Mouse (Mus musculus) intestine, postnatal 0 days (tissue): Measurements from ENCODE around the gene Ulk4. TPM values are rescaled to one million over a fixed set of nuclear protein-coding genes. Genes with fewer than 3 reads are reported as not detected.
A peak's percentile ranks its signal among the peaks of the same experiment; 100 is the strongest.

Experiments
- ATAC-seq: fragments of 200-750 bp; cut with Nextera tagmentation; 2 replicates; pipeline ENCODE4 v1.8.0; 2017; ENCODE audit warnings: mild to moderate bottlenecking, moderate TSS enrichment, moderate library complexity
- H3K27ac ChIP-seq: fragments of 300-500 bp; sonication (generic); 2 replicates; pipeline ENCODE4 v1.5.1; 2014; ENCODE audit warnings: mild to moderate bottlenecking, low read depth, low read length, moderate library complexity
- H3K27me3 ChIP-seq: fragments of 300-500 bp; sonication (generic); replicated peaks from 2 replicates; pipeline ENCODE4 v1.6.1; 2014; ENCODE audit warnings: low read length, mixed read lengths; ENCODE audit not compliant: control insufficient read depth, insufficient read depth
- H3K36me3 ChIP-seq: fragments of 300-500 bp; sonication (generic); 2 replicates; pipeline ENCODE4 v1.6.1; 2014; ENCODE audit warnings: mild to moderate bottlenecking, moderate library complexity; ENCODE audit not compliant: control insufficient read depth, insufficient read depth
- H3K4me1 ChIP-seq: fragments of 300-500 bp; sonication (generic); replicated peaks from 2 replicates; pipeline ENCODE4 v1.6.1; 2014; ENCODE audit warnings: antibody characterized with exemption, low read length, mixed read lengths; ENCODE audit not compliant: control insufficient read depth, insufficient read depth
- H3K4me2 ChIP-seq: fragments of 300-500 bp; sonication (generic); replicated peaks from 2 replicates; pipeline ENCODE4 v1.6.1; 2014; ENCODE audit warnings: low read depth, mild to moderate bottlenecking, moderate library complexity
- H3K4me3 ChIP-seq: fragments of 300-500 bp; sonication (generic); 2 replicates; pipeline ENCODE4 v1.5.1; 2014; ENCODE audit warnings: low read depth, low read length
- H3K9ac ChIP-seq: fragments of 300-500 bp; sonication (generic); 2 replicates; pipeline ENCODE4 v1.6.1; 2014; ENCODE audit warnings: mild to moderate bottlenecking, low read depth, low read length
- H3K9me3 ChIP-seq: fragments of 300-500 bp; sonication (generic); 2 replicates; pipeline ENCODE4 v1.6.1; 2016; ENCODE audit warnings: mixed run types; ENCODE audit not compliant: control insufficient read depth
- CTCF ChIP-seq: sonication (generic); IDR thresholded peaks from 2 replicates; pipeline ENCODE4 v1.5.1; 2016; ENCODE audit warnings: low read depth, mild to moderate bottlenecking, control low read depth, antibody characterized with exemption, moderate library complexity
- WGBS: fragments of 180-500 bp; shearing (Covaris S2); extraction: QIAGEN DNeasy Blood & Tissue Kit; methylation state at CpG from one replicate; pipeline ENCODE4 v1.1.7; 2014; 5-methylcytosine and 5-hydroxymethylcytosine counted together
- polyA plus RNA-seq: library from polyadenylated mRNA; unstranded; fragments of >200 nt; fragmentation: Nextera tagmentation; extraction: Ambion mirVana; gene quantifications from 2 replicates; pipeline ENCODE4 v1.2.1, GENCODE M21; 2015

Ulk4 gene
- polyA plus RNA-seq, 1 experiment from 2014 or later = 111 TPM

- H3K4me3 ChIP-seq = no peak overlapping the region
- no peaks in the 10 kb centered on the region for H3K9me3 ChIP-seq
- no peaks in the 10 kb centered on the region for H3K36me3 ChIP-seq
- no peak for TF ChIP-seq CTCF
- H3K27ac ChIP-seq = no peak overlapping the region
- no peak overlapping the region for H3K9ac ChIP-seq
- H3K4me2 ChIP-seq = no peak overlapping the region
- no peak for ATAC-seq
- H3K27me3 ChIP-seq = no peaks in the 10 kb centered on the region
- WGBS = 87% methylated on average over 11 of the region's 11 CpGs
- no peaks in the 10 kb centered on the region for H3K4me1 ChIP-seq
Measured at GRCm38 (mm10) chr9:121175201-121175600, 101.8 kb downstream of the Ulk4 start.

GRCm38 (mm10) chr9:121172123-121172522, 104.9 kb downstream of the Ulk4 start:
- no peak for ATAC-seq
- H3K4me2 ChIP-seq = no peak overlapping the region
- TF ChIP-seq CTCF = peak; percentile 16; the same call in 1 of the 2 replicates
- no peaks in the 10 kb centered on the region for H3K27me3 ChIP-seq
- H3K27ac ChIP-seq = no peak overlapping the region
- H3K4me1 ChIP-seq = no peaks in the 10 kb centered on the region
- no peak overlapping the region for H3K4me3 ChIP-seq
- H3K36me3 ChIP-seq = no peaks in the 10 kb centered on the region
- no peak overlapping the region for H3K9ac ChIP-seq
- WGBS = 72% methylated on average over 6 of the region's 6 CpGs
- no peaks in the 10 kb centered on the region for H3K9me3 ChIP-seq

- no peak overlapping the region for H3K27ac ChIP-seq
- no peaks in the 10 kb centered on the region for H3K9me3 ChIP-seq
- no peak for TF ChIP-seq CTCF
- H3K4me1 ChIP-seq = no peaks in the 10 kb centered on the region
- H3K9ac ChIP-seq = no peak overlapping the region
- 57% methylated on average over 6 of the region's 6 CpGs for WGBS
- no peaks in the 10 kb centered on the region for H3K27me3 ChIP-seq
- H3K4me2 ChIP-seq = no peak overlapping the region
- H3K4me3 ChIP-seq = no peak overlapping the region
- no peaks in the 10 kb centered on the region for H3K36me3 ChIP-seq
- no peak for ATAC-seq
Measured at GRCm38 (mm10) chr9:121171609-121172008, 105.4 kb downstream of the Ulk4 start.

GRCm38 (mm10) chr9:121164607-121165006, 112.4 kb downstream of the Ulk4 start:
- 81% methylated on average over 7 of the region's 7 CpGs for WGBS
- no peak for TF ChIP-seq CTCF

GRCm38 (mm10) chr9:121162789-121163188, 114.2 kb downstream of the Ulk4 start:
- H3K9me3 ChIP-seq = no peaks in the 10 kb centered on the region
- WGBS = 37% methylated on average over 5 of the region's 5 CpGs

More at GRCm38 (mm10) chr9:121164607-121165006, 112.4 kb downstream of the Ulk4 start:
- Histone ChIP-seq H3K9ac (no peak overlapping the region), H3K27me3 (no peaks in the 10 kb centered on the region), H3K4me1 (no peaks in the 10 kb centered on the region), H3K4me2 (no peak overlapping the region), H3K9me3 (no peaks in the 10 kb centered on the region), H3K4me3 (no peak overlapping the region), H3K27ac (no peak overlapping the region), H3K36me3 (no peaks in the 10 kb centered on the region)
- ATAC-seq = no peak

GRCm38 (mm10) chr9:121161818-121162565, 115.0 kb downstream of the Ulk4 start:
- TF ChIP-seq CTCF = no peak
- no peaks in the 10 kb centered on the region for H3K27me3 ChIP-seq

More at GRCm38 (mm10) chr9:121162789-121163188, 114.2 kb downstream of the Ulk4 start:
- no peak for ATAC-seq
- Histone ChIP-seq H3K4me3 (no peak overlapping the region), H3K36me3 (no peaks in the 10 kb centered on the region), H3K9ac (no peak overlapping the region), H3K27me3 (no peaks in the 10 kb centered on the region), H3K4me1 (no peaks in the 10 kb centered on the region), H3K4me2 (no peak overlapping the region), H3K27ac (no peak overlapping the region)
- TF ChIP-seq CTCF = peak; percentile 77

More at GRCm38 (mm10) chr9:121161818-121162565, 115.0 kb downstream of the Ulk4 start:
- no peaks in the 10 kb centered on the region for H3K4me1 ChIP-seq
- WGBS = 87% methylated on average over 12 of the region's 12 CpGs
- no peak overlapping the region for H3K9ac ChIP-seq
- no peak overlapping the region for H3K4me2 ChIP-seq
- H3K9me3 ChIP-seq = no peaks in the 10 kb centered on the region
- no peak overlapping the region for H3K27ac ChIP-seq
- H3K36me3 ChIP-seq = no peaks in the 10 kb centered on the region
- no peak for ATAC-seq
- no peak overlapping the region for H3K4me3 ChIP-seq
